Mouse (Mus musculus) stomach, embryonic 15.5 days (tissue): ENCODE measurements at regions not wholly inside any gene's neighbourhood (a gene's known extent, or its start where the extent isn't known, plus 50 kb on each side); places are given as distances from the start of the nearest gene placed in this dataset.

Experiments
- ATAC-seq: fragments of 200-750 bp; cut with Nextera tagmentation; 2 replicates; pipeline ENCODE4 v1.8.0; 2017; ENCODE audit warnings: low read depth, moderate number of reproducible peaks, moderate TSS enrichment; ENCODE audit not compliant: insufficient read depth, low FRiP score
- H3K27ac ChIP-seq: fragments of 300-500 bp; sonication (generic); 2 replicates; pipeline ENCODE4 v1.5.1; 2015; ENCODE audit warnings: mild to moderate bottlenecking, inconsistent platforms
- H3K27me3 ChIP-seq: fragments of 300-500 bp; sonication (generic); replicated peaks from 2 replicates; pipeline ENCODE4 v1.6.1; 2015; ENCODE audit warnings: inconsistent platforms
- H3K36me3 ChIP-seq: fragments of 300-500 bp; sonication (generic); 2 replicates; pipeline ENCODE4 v1.6.1; 2015; ENCODE audit warnings: inconsistent platforms
- H3K4me1 ChIP-seq: fragments of 300-500 bp; sonication (generic); 2 replicates; pipeline ENCODE4 v1.6.1; 2015; ENCODE audit warnings: inconsistent platforms
- H3K4me2 ChIP-seq: fragments of 300-500 bp; sonication (generic); 2 replicates; pipeline ENCODE4 v1.6.1; 2015; ENCODE audit warnings: mild to moderate bottlenecking, inconsistent platforms
- H3K4me3 ChIP-seq: fragments of 300-500 bp; sonication (generic); replicated peaks from 2 replicates; pipeline ENCODE4 v1.5.1; 2015; ENCODE audit warnings: inconsistent platforms
- H3K9ac ChIP-seq: fragments of 300-500 bp; sonication (generic); 2 replicates; pipeline ENCODE4 v1.6.1; 2015; ENCODE audit warnings: inconsistent platforms
- H3K9me3 ChIP-seq: fragments of 300-500 bp; sonication (generic); 2 replicates; pipeline ENCODE4 v1.6.1; 2016; ENCODE audit warnings: inconsistent platforms
- WGBS: fragments of 180-500 bp; shearing (Covaris S2); methylation state at CpG from one replicate; pipeline ENCODE4 v1.1.7; 2015; 5-methylcytosine and 5-hydroxymethylcytosine counted together

GRCm38 (mm10) chr12:16021202-16021821 lies 204.6 kb upstream of the Trib2 start:
- no peaks in the 10 kb centered on the region for H3K36me3 ChIP-seq
- no peak overlapping the region for H3K27ac ChIP-seq
- H3K9ac ChIP-seq = no peak overlapping the region
- H3K4me1 ChIP-seq = no peaks in the 10 kb centered on the region
- WGBS = 26% methylated on average over 1 of the region's 1 CpGs
- H3K4me3 ChIP-seq = no peak overlapping the region
- no peaks in the 10 kb centered on the region for H3K27me3 ChIP-seq
- ATAC-seq = no peak
- no peak overlapping the region for H3K4me2 ChIP-seq
- H3K9me3 ChIP-seq = no peaks in the 10 kb centered on the region

- no peak overlapping the region for H3K4me3 ChIP-seq
- no peaks in the 10 kb centered on the region for H3K27me3 ChIP-seq
- H3K9ac ChIP-seq = no peak overlapping the region
- no peaks in the 10 kb centered on the region for H3K36me3 ChIP-seq
- WGBS = 88% methylated on average over 4 of the region's 4 CpGs
- no peaks in the 10 kb centered on the region for H3K9me3 ChIP-seq
- no peak for ATAC-seq
- H3K4me1 ChIP-seq = no peaks in the 10 kb centered on the region
- no peak overlapping the region for H3K4me2 ChIP-seq
- H3K27ac ChIP-seq = no peak overlapping the region
These were observed 201.5 kb upstream of the Trib2 start for GRCm38 (mm10) chr12:16018237-16018636.

GRCm38 (mm10) chr12:16016621-16017020 lies 199.9 kb upstream of the Trib2 start:
- no peaks in the 10 kb centered on the region for H3K9me3 ChIP-seq
- no peaks in the 10 kb centered on the region for H3K27me3 ChIP-seq
- no peak overlapping the region for H3K4me3 ChIP-seq
- no peak overlapping the region for H3K27ac ChIP-seq
- H3K4me1 ChIP-seq = no peaks in the 10 kb centered on the region
- WGBS = 95% methylated on average over 1 of the region's 1 CpGs
- no peak overlapping the region for H3K4me2 ChIP-seq
- no peak for ATAC-seq
- H3K9ac ChIP-seq = no peak overlapping the region
- no peaks in the 10 kb centered on the region for H3K36me3 ChIP-seq

GRCm38 (mm10) chr12:16015596-16015995 lies 198.9 kb upstream of the Trib2 start:
- no peak overlapping the region for H3K4me3 ChIP-seq
- H3K36me3 ChIP-seq = no peaks in the 10 kb centered on the region
- ATAC-seq = no peak
- no peak overlapping the region for H3K9ac ChIP-seq
- no peaks in the 10 kb centered on the region for H3K9me3 ChIP-seq
- H3K27ac ChIP-seq = no peak overlapping the region
- WGBS = 88% methylated on average over 8 of the region's 8 CpGs
- no peaks in the 10 kb centered on the region for H3K27me3 ChIP-seq
- no peak overlapping the region for H3K4me2 ChIP-seq
- no peaks in the 10 kb centered on the region for H3K4me1 ChIP-seq

GRCm38 (mm10) chr12:16014679-16015078 lies 198.0 kb upstream of the Trib2 start:
- Histone ChIP-seq H3K9me3 (no peaks in the 10 kb centered on the region), H3K27ac (no peak overlapping the region), H3K9ac (no peak overlapping the region), H3K36me3 (no peaks in the 10 kb centered on the region), H3K4me3 (no peak overlapping the region), H3K4me1 (0 out of 2 replicates have a peak, but pooled peaks cover 4% of the 10 kb centered on the region), H3K4me2 (no peak overlapping the region), H3K27me3 (no peaks in the 10 kb centered on the region)
- whole genome bisulfite sequencing = 86% methylated on average over 1 of the region's 1 CpGs
- no peak for ATAC-seq

GRCm38 (mm10) chr12:16013861-16014630 lies 197.3 kb upstream of the Trib2 start:
- H3K27me3 ChIP-seq = no peaks in the 10 kb centered on the region
- no peak overlapping the region for H3K27ac ChIP-seq
- WGBS = 86% methylated on average over 6 of the region's 6 CpGs
- ATAC-seq = no peak
- no peak overlapping the region for H3K4me3 ChIP-seq
- H3K36me3 ChIP-seq = no peaks in the 10 kb centered on the region
- no peak overlapping the region for H3K4me2 ChIP-seq
- peaks cover 4% of the 10 kb centered on the region; the same call in 1 of the 2 replicates for H3K4me1 ChIP-seq
- H3K9me3 ChIP-seq = no peaks in the 10 kb centered on the region
- no peak overlapping the region for H3K9ac ChIP-seq

GRCm38 (mm10) chr12:16013354-16013753 lies 196.6 kb upstream of the Trib2 start:
- 83% methylated on average over 2 of the region's 2 CpGs for WGBS
- no peaks in the 10 kb centered on the region for H3K9me3 ChIP-seq
- no peak overlapping the region for H3K9ac ChIP-seq
- no peak for ATAC-seq
- no peak overlapping the region for H3K4me2 ChIP-seq
- no peak overlapping the region for H3K4me3 ChIP-seq
- H3K27me3 ChIP-seq = no peaks in the 10 kb centered on the region
- H3K36me3 ChIP-seq = no peaks in the 10 kb centered on the region
- H3K4me1 ChIP-seq = peaks cover 4% of the 10 kb centered on the region; the same call in 1 of the 2 replicates
- H3K27ac ChIP-seq = no peak overlapping the region

GRCm38 (mm10) chr12:16012081-16012480 lies 195.4 kb upstream of the Trib2 start:
- Histone ChIP-seq H3K9me3 (no peaks in the 10 kb centered on the region), H3K27me3 (no peaks in the 10 kb centered on the region), H3K4me2 (no peak overlapping the region), H3K4me3 (no peak overlapping the region), H3K9ac (no peak overlapping the region), H3K36me3 (no peaks in the 10 kb centered on the region), H3K4me1 (peaks cover 4% of the 10 kb centered on the region; the same call in 1 of the 2 replicates), H3K27ac (no peak overlapping the region)
- no peak for ATAC-seq
- WGBS = 68% methylated on average over 4 of the region's 4 CpGs

- no peaks in the 10 kb centered on the region for H3K36me3 ChIP-seq
- peaks cover 4% of the 10 kb centered on the region; the same call in 1 of the 2 replicates for H3K4me1 ChIP-seq
- WGBS = 65% methylated on average over 10 of the region's 10 CpGs
- no peak for ATAC-seq
- H3K4me3 ChIP-seq = no peak overlapping the region
- no peaks in the 10 kb centered on the region for H3K27me3 ChIP-seq
- H3K9me3 ChIP-seq = no peaks in the 10 kb centered on the region
- no peak overlapping the region for H3K27ac ChIP-seq
- no peak overlapping the region for H3K9ac ChIP-seq
- no peak overlapping the region for H3K4me2 ChIP-seq
These were observed 193.3 kb upstream of the Trib2 start for GRCm38 (mm10) chr12:16009822-16010620.

- WGBS = 48% methylated on average over 3 of the region's 3 CpGs
- Histone ChIP-seq H3K9me3 (no peaks in the 10 kb centered on the region), H3K4me3 (no peak overlapping the region), H3K4me2 (no peak overlapping the region), H3K9ac (no peak overlapping the region), H3K27me3 (no peaks in the 10 kb centered on the region), H3K4me1 (peaks cover 4% of the 10 kb centered on the region; the same call in 1 of the 2 replicates), H3K27ac (peak overlapping the region; percentile 18; the same call in 1 of the 2 replicates), H3K36me3 (no peaks in the 10 kb centered on the region)
- ATAC-seq = peak; percentile 76
These were observed 192.2 kb upstream of the Trib2 start for GRCm38 (mm10) chr12:16008763-16009515.

GRCm38 (mm10) chr12:16008261-16008660 lies 191.5 kb upstream of the Trib2 start:
- no peak overlapping the region for H3K27ac ChIP-seq
- no peaks in the 10 kb centered on the region for H3K9me3 ChIP-seq
- no peak overlapping the region for H3K4me3 ChIP-seq
- peaks cover 4% of the 10 kb centered on the region; the same call in 1 of the 2 replicates for H3K4me1 ChIP-seq
- no peaks in the 10 kb centered on the region for H3K27me3 ChIP-seq
- 65% methylated on average over 4 of the region's 4 CpGs for WGBS
- ATAC-seq = no peak
- no peak overlapping the region for H3K9ac ChIP-seq
- H3K36me3 ChIP-seq = no peaks in the 10 kb centered on the region
- no peak overlapping the region for H3K4me2 ChIP-seq
